Mouse (Mus musculus) embryonic facial prominence, embryonic 10.5 days (tissue): ENCODE measurements around the gene Vav2. TPM values are rescaled to one million over a fixed set of nuclear protein-coding genes. Genes with fewer than 3 reads are reported as not detected.

ENCODE experiments used
- DNase-seq: peaks from one replicate; pipeline ENCODE4 v3.0.0-alpha.2; 2017; ENCODE audit warnings: low spot score
- H3K27ac ChIP-seq: fragments of 300-500 bp; sonication (generic); replicated peaks from 2 replicates; pipeline ENCODE4 v1.5.1; 2016; ENCODE audit warnings: mild to moderate bottlenecking
- H3K27me3 ChIP-seq: fragments of 300-500 bp; sonication (generic); replicated peaks from 2 replicates; pipeline ENCODE4 v1.6.1; 2016; ENCODE audit warnings: low read depth, mild to moderate bottlenecking; ENCODE audit not compliant: poor library complexity, severe bottlenecking
- H3K36me3 ChIP-seq: fragments of 300-500 bp; sonication (generic); replicated peaks from 2 replicates; pipeline ENCODE4 v1.6.1; 2016; ENCODE audit warnings: mild to moderate bottlenecking, moderate library complexity
- H3K4me1 ChIP-seq: fragments of 300-500 bp; sonication (generic); 2 replicates; pipeline ENCODE4 v1.6.1; 2016
- H3K4me3 ChIP-seq: fragments of 300-500 bp; sonication (generic); 2 replicates; pipeline ENCODE4 v1.5.1; 2016; ENCODE audit warnings: mild to moderate bottlenecking, moderate library complexity
- H3K9me3 ChIP-seq: fragments of 300-500 bp; sonication (generic); 2 replicates; pipeline ENCODE4 v1.6.1; 2016; ENCODE audit warnings: mild to moderate bottlenecking
- whole genome bisulfite sequencing: fragments of 180-500 bp; shearing (Covaris S2); methylation state at CpG from one replicate; pipeline ENCODE4 v1.1.7; 2016; 5-methylcytosine and 5-hydroxymethylcytosine counted together
- polyA plus RNA-seq: library from polyadenylated mRNA; unstranded; fragments of >200 nt; fragmentation: Nextera tagmentation; extraction: Ambion mirVana; gene quantifications from 2 replicates; pipeline ENCODE4 v1.2.1, GENCODE M21; 2016

Vav2 gene
- polyA plus RNA-seq, 1 experiment from 2014 or later, result 10.3 TPM

DNA sequence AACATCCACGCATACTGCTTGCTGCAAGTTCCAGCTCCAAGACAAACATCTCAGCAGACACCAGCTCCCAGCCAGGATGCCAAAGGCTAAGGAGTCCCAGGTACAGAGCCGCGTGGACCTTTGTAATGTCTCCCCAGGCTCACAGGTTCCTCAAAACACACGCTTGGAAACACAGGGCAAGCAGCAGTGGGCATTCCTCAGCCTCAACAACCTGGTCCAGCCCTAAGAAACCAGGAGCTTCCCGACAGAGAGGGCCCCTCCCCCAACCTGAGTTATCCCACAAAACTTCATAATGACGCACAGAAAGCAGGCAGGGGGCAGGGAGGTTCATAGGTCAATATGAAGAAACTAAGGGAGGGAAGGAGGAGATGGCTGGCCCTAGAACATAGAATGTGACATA, 89.6 kb downstream of the Vav2 start:
- peaks cover 20% of the 10 kb centered on the region for H3K36me3 ChIP-seq
- H3K4me1 ChIP-seq, result peaks cover 58% of the 10 kb centered on the region
- H3K4me3 ChIP-seq, result no peak overlapping the region
- WGBS, result 64% methylated on average over 6 of the region's 6 CpGs
- no peaks in the 10 kb centered on the region for H3K9me3 ChIP-seq
- DNase-seq, result no peak
- H3K27me3 ChIP-seq, result no peaks in the 10 kb centered on the region
- peak overlapping the region; percentile 10; the same call in 1 of the 2 replicates for H3K27ac ChIP-seq

DNA sequence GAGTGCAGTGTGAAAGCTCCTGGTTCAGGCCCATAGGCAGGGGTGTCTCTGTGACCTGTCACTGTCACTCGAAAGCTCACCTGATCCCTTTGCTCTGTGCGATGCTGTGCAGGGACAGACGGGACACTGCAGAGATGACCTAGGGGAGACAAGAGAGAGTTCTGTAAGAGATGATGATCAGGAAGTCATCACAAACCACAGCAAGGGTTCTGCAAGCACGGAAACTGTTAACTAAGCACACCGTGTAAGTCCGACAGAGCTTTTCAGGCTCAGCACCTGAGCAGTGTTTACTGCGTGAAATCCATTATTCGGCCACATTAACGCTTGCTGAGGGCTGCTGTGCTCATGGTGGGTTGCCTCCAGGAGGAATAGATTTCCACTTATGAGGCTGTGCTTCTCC, 90.2 kb downstream of the Vav2 start:
- no peak for DNase-seq
- Histone ChIP-seq H3K4me3 (no peak overlapping the region), H3K27me3 (no peaks in the 10 kb centered on the region), H3K4me1 (peaks cover 58% of the 10 kb centered on the region), H3K27ac (no peak overlapping the region), H3K9me3 (no peaks in the 10 kb centered on the region), H3K36me3 (peaks cover 20% of the 10 kb centered on the region)
- WGBS, result 82% methylated on average over 9 of the region's 9 CpGs

DNA sequence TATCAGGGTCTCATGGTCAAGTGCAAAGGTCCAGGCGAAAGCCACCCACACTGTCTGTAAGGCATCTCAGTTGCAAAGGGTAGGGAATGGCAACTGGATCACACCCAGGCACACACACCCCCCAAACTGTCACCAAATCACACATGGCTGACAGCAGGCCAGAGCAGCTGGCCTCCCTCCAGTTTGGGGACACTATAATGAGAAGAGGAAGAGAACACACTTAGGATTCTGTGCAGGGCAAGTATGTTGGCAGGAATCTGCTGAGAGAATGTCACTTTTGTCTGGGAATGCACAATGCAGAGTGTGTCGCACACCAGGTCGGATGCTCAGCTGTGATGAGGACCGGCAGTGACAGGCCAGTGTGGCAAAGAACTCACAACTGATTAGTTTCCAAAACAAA, 92.0 kb downstream of the Vav2 start:
- Histone ChIP-seq H3K9me3 (no peaks in the 10 kb centered on the region), H3K27ac (no peak overlapping the region), H3K27me3 (no peaks in the 10 kb centered on the region), H3K4me3 (no peak overlapping the region), H3K4me1 (peaks cover 68% of the 10 kb centered on the region), H3K36me3 (peaks cover 20% of the 10 kb centered on the region)
- no peak for DNase-seq
- whole genome bisulfite sequencing, result 82% methylated on average over 4 of the region's 4 CpGs

DNA sequence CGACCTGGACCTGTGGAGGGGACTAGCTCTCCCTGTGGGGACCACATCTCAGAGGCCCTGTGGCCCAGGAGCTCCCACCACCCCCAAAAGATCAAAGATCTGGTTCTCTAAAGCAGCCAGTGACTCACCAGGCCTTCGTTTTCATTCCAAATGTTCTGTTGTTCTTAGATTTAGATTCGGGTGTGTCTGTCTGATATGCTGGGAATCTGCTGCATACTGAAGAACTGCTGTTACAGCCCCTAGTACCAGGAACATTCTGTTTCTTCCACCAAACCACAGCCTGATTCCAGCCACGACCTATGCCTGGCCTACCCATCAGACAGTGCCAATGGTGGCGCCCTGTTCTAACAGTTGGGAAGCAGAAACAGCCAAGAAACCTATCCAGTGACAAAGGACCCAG, 95.3 kb downstream of the Vav2 start:
- Histone ChIP-seq H3K27ac (no peak overlapping the region), H3K4me3 (no peak overlapping the region), H3K36me3 (peaks cover 20% of the 10 kb centered on the region), H3K9me3 (no peaks in the 10 kb centered on the region), H3K4me1 (peaks cover 68% of the 10 kb centered on the region), H3K27me3 (no peaks in the 10 kb centered on the region)
- no peak for DNase-seq
- 85% methylated on average over 5 of the region's 5 CpGs for WGBS

DNA sequence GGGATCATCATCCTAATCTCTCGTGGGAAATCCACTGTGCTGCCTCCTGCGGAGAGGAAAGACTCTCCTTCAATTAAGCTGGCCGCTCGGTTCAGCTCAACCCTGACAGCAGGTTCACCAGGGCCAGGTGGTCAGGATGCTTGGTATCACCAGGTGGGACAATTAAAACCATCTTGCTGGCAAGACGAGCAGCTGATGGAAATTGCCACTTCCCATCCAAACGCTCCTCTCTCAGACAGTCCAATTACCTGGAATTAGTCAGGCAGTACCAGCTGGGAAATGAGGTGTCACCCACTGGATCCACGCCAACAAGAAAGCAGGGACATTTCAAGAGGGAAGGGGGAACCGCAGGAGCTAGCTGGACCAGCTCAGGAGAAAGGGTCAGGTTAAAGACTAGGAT, 96.4 kb downstream of the Vav2 start:
- H3K4me1 ChIP-seq, result peaks cover 74% of the 10 kb centered on the region
- no peaks in the 10 kb centered on the region for H3K27me3 ChIP-seq
- no peak for DNase-seq
- no peak overlapping the region for H3K4me3 ChIP-seq
- H3K36me3 ChIP-seq, result peaks cover 9% of the 10 kb centered on the region
- 73% methylated on average over 8 of the region's 8 CpGs for WGBS
- peak overlapping the region; percentile 48; the same call in 1 of the 2 replicates for H3K27ac ChIP-seq
- H3K9me3 ChIP-seq, result no peaks in the 10 kb centered on the region

DNA sequence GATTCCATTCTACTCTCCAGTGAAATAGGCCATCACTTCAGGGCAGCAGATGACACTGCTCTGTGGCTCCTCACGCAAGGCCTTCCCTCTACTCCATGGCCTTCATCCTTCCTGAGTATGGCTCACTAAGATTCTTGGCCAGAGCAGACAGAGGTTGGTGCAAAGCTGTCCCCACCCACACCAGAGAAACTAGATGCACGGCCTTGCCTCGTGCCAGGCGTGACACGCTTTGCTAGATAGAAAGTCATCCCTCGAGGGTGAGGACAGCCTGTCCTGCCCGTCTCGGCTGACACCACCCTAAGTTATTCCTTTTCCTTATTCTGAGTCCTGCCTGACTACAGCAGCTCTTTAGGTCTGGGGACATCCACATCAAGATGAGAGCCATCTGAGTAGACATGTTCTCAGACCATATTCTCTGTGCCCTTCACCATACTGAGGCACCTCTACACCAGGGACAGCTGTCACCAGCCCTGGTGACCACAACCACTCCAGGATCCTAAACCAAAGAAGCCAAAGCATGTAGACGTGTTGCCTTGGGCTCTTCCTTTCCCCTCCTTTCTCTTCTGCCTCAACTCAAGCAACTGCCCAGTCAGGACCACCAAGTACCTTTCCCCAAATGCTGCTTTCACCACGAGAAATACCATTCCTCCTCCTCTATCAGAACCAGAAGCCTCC, 97.3 kb downstream of the Vav2 start:
- no peak overlapping the region for H3K4me3 ChIP-seq
- H3K9me3 ChIP-seq, result no peaks in the 10 kb centered on the region
- H3K27ac ChIP-seq, result 0 out of 2 replicates have a peak overlapping the region, but pooled peaks have one; percentile 48
- no peaks in the 10 kb centered on the region for H3K36me3 ChIP-seq
- no peaks in the 10 kb centered on the region for H3K27me3 ChIP-seq
- DNase-seq, result no peak
- H3K4me1 ChIP-seq, result peaks cover 81% of the 10 kb centered on the region
- whole genome bisulfite sequencing, result 91% methylated on average over 10 of the region's 10 CpGs

DNA sequence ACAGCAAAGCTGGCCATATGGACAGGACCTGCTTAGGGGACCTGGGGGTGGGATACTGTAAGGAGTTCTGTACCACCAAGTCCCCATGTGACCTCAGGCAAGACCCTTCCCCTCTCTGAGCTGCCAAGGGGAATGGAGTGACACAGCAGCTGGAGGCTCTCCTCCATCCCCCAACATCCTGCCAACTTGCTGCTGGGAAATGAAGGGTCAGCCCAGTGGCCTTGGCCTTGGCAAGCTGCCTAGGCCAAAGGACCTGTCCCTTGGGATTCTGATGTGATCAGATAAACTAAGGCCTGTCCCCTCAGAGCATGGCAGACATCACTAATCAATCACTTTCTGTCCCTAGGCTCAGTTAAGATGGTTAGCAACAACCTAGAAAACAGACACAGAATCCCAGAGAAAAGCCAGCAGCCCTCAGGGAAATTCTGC, 98.2 kb downstream of the Vav2 start:
- H3K36me3 ChIP-seq, result no peaks in the 10 kb centered on the region
- peaks cover 81% of the 10 kb centered on the region for H3K4me1 ChIP-seq
- H3K9me3 ChIP-seq, result no peaks in the 10 kb centered on the region
- H3K4me3 ChIP-seq, result no peak overlapping the region
- DNase-seq, result no peak
- no peaks in the 10 kb centered on the region for H3K27me3 ChIP-seq
- peak overlapping the region; percentile 35 for H3K27ac ChIP-seq

DNA sequence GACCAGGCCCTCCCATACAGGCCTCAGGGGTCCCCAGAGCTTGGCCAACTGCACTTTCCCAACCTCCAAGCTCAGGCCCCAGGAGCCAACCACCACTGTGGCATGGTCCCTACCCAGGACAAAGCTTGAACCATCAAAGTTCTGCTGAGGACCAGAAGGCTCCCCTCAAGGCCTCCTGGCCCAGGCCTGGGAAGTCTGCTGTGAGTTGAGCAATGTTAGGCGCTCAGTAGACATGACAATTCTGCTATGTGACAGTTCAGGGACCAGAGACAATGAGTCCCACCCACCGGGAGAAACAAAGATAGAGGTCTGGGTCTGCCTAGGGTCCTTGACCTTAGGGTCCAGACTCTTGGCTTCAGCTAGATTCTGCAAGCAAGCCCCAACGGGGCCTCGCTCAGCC, 98.9 kb downstream of the Vav2 start:
- whole genome bisulfite sequencing, result 79% methylated on average over 4 of the region's 4 CpGs
- peaks cover 83% of the 10 kb centered on the region for H3K4me1 ChIP-seq

DNA sequence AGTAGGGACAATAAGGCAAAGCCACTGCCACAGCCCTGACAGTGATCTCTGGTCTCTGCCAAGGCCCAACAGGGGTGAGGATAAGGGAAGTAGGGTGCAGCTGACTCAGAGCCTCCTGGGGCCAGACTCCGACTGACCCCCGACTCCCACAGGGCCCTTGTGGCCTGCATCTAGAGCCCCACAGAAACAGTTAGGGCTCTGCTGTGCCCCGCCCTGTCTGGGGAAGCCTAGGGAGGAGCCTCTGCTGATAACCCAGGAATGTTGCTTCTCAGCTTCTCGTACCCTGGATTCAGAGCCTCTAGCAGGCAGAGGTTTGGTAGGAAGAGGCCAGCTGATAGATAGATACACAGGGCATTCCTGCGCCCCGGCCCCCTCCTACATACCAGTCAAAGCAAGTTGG, 99.8 kb downstream of the Vav2 start:
- Histone ChIP-seq H3K36me3 (no peaks in the 10 kb centered on the region), H3K4me1 (peaks cover 91% of the 10 kb centered on the region), H3K9me3 (no peaks in the 10 kb centered on the region), H3K27ac (peak overlapping the region; percentile 54), H3K4me3 (no peak overlapping the region), H3K27me3 (no peaks in the 10 kb centered on the region)
- DNase-seq, result no peak
- WGBS, result 74% methylated on average over 6 of the region's 6 CpGs

More for the DNA sequence above, 98.9 kb downstream of the Vav2 start:
- Histone ChIP-seq H3K27me3 (no peaks in the 10 kb centered on the region), H3K36me3 (no peaks in the 10 kb centered on the region), H3K9me3 (no peaks in the 10 kb centered on the region), H3K4me3 (no peak overlapping the region), H3K27ac (peak overlapping the region; percentile 35)
- DNase-seq, result no peak

DNA sequence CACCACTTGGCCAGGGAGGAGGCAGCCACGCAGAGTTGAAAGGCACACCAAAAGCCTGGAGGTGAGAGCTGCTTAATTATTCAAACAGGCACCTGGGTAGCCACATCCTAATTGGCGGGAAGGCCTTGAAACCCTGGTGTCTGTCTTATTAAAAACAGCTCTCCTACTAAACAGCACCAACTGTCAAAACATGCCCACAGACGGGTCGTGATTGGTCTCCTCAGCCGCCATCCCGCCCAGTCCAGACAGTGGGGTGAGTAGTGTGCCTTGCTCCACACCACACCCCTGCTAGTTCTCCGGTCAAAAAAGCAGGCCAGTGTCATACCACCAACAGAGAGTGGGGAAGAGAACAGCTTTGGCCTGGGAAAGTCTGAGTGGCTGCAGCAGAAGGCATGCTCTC, 100.5 kb downstream of the Vav2 start:
- DNase-seq, result peak; percentile 55
- peaks cover 97% of the 10 kb centered on the region for H3K4me1 ChIP-seq

DNA sequence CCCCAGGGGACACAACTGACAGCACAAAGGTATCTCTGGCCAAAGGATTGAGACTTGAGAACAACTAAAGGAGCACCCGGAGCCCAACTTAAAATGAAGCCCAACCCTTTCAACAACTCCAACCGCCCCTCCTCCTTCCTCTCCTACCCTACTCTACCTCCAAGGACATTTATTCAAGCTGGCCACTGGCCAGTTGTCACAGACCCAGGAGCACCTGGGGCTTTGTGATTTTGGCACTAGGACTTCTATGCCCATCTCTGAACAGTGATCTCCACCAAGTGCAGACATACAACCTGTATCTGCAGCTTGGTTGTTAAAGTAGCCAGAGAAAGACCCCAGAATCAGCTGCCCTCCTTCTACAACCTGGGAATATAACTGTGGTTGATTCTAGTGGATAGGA, 102.1 kb downstream of the Vav2 start:
- Histone ChIP-seq H3K9me3 (no peaks in the 10 kb centered on the region), H3K36me3 (no peaks in the 10 kb centered on the region), H3K27ac (peak overlapping the region; percentile 41), H3K4me3 (no peak overlapping the region), H3K4me1 (peaks cover 98% of the 10 kb centered on the region), H3K27me3 (no peaks in the 10 kb centered on the region)
- 20% methylated on average over 2 of the region's 2 CpGs for WGBS
- DNase-seq, result no peak

More for the DNA sequence above, 100.5 kb downstream of the Vav2 start:
- H3K36me3 ChIP-seq, result no peaks in the 10 kb centered on the region
- H3K4me3 ChIP-seq, result no peak overlapping the region
- 26% methylated on average over 7 of the region's 7 CpGs for WGBS
- H3K27ac ChIP-seq, result peak overlapping the region; percentile 54
- no peaks in the 10 kb centered on the region for H3K27me3 ChIP-seq
- H3K9me3 ChIP-seq, result no peaks in the 10 kb centered on the region

DNA sequence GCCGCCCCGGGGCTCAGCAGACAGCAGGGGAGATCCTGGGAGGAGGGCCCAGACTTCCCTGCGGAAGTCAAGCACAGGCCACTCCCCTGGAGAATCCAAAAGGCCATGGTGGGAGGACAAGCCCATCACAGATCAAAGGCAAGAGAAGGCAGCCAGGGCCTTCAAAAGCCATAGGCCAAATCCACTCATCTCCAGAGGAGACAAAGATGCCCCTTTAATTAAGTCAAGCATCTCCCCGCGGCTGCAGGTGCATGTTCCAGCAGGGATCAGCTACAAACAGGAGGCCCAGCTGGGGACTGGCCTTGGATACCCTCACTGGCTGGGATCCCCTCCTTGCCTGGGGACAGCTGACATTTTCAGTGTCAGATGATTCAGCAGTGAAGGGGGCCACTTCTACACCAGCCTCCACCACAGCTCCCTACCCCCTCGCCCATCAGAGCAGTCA, 105.4 kb downstream of the Vav2 start:
- peak; percentile 63 for DNase-seq
- Histone ChIP-seq H3K27ac (peak overlapping the region; percentile 41), H3K4me1 (peaks cover 90% of the 10 kb centered on the region), H3K9me3 (no peaks in the 10 kb centered on the region), H3K36me3 (0 out of 2 replicates have a peak, but pooled peaks cover 5% of the 10 kb centered on the region), H3K4me3 (peak overlapping the region; percentile 6; the same call in 1 of the 2 replicates), H3K27me3 (no peaks in the 10 kb centered on the region)
- WGBS, result 8% methylated on average over 6 of the region's 6 CpGs

DNA sequence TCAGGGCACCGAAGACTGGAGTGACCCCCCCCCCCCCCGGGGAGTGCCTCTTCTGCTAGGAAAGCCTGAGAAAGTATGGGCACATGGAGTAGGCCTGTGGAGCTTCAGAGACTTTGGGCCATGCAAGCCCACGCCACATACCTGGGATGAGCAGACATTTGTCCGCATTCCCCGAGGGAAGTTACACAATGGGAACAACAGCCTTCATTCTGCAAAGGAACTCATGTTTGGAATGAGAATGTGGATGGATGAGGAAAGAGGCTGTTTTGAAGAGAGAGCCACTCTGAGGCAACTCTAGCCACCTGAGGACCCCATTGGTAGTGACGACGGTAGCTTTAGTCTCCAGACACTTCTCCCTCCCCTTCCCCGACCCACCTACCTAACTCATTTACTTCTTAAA, 106.0 kb downstream of the Vav2 start:
- Histone ChIP-seq H3K4me3 (no peak overlapping the region), H3K9me3 (no peaks in the 10 kb centered on the region), H3K27ac (no peak overlapping the region), H3K27me3 (no peaks in the 10 kb centered on the region), H3K36me3 (0 out of 2 replicates have a peak, but pooled peaks cover 5% of the 10 kb centered on the region), H3K4me1 (peaks cover 84% of the 10 kb centered on the region)
- 56% methylated on average over 8 of the region's 8 CpGs for WGBS
- no peak for DNase-seq
